Mouse (Mus musculus) layer of hippocampus, adult 9-11 months (tissue): ENCODE results near the gene Mcee.

ENCODE experiments used
- DNase-seq: peaks from one replicate; pipeline ENCODE4 v3.0.0; 2022

The Mcee gene

DNA sequence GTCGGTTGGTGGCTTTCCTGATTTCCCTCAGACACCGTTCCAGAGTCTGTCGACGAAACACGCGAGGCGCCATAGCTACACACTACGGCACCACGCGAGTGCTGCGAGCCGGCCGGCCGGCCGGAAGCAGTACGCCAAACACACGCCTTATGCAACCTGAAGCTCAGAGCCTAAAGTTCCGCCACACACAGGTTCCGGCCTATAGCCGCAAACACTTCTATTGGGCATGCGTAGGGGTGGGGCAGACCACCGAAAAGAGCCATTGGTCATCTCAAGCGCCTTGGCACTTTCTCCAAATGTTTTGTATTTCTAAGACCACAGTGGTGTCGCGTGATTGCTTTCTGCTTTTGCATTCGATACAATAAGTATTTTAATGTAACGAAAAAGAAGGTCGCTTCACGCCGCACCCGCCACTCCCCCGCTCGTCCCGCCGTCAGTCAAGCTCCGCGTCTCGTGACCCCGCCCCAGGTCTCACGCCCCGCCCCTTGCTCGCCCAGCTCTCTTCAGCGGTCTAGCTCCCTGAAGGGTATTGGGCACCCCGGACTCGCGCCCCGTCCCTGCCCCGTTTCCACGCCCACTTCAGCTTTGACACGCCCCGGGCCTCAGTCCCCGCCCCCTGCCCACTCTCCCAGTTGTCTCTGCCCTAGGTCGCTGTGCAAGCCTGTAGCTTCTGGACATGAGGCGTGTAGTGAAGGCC is at the start of gene Mcee, which contains the start of gene Mphosph10:
Gene Mcee (plus strand): TSS at position 486 of the 697 bp plus-strand sequence.
Gene Mphosph10 (minus strand): TSS at position 147 of the 697 bp plus-strand sequence.
- peak; percentile 95 for DNase-seq

DNA sequence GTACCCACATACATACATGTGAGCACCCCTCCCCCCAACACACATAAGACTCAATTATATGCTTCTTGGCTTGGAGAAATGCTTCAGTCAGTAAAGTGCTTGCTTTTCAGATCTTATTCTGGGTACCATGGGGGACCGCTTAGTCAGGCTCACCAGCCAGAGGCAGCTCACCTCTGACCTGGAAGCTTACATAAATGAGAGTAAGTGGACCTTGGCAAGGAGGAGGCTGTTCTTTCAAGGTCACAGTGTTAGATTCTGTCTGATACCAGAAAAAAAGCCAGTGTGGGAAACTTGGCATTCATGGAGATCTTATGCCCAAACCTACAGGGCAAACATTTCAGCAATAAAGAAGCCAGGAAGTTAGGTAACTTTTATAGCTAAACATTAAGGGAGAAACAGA is 44.6 kb upstream of the Mcee start:
- DNase-seq, result no peak

- DNase-seq, result no peak
Observed at GRCm38 (mm10) chr7:64349147-64349861, 43.1 kb upstream of the Mcee start.

DNA sequence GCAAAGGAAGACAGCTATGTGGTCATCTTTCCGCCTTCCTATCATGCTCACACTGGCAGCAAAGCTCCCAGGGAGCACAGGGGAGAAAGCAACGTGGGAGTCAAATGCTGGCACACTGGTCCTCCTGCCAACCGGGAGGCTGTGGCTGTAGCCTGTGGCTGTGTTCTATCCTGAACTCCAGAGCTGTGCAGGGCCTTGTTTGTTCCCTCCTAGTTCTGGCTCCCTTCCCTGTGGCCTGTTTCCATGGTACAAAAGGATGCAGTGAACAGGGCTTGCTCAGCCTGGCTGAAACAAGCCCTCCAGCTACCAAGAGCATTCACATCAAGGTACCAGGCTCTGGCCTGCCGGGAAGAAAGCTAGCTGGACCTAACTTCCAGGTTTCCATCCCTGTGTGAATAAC is 41.3 kb upstream of the Mcee start:
- DNase-seq, result peak; percentile 91

DNA sequence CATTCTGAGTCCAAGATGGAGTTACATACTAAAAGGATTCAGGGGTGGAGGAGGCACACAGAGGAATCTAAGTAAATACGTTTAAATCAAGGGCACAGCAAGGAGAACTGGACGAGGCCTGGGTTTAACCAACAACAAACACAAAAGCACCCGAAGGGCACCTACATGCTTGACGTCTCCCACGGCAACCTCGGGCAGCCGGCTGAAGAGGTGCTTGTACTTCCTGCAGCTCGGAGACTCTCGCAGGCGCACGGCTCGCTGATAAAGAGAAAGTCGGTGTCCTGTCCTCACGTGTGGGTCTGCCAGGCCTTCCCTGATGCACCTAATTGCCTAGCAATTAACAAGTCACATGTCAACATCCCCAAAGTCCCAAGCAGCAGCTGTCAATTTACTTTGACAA is 38.2 kb upstream of the Mcee start:
- no peak for DNase-seq

GRCm38 (mm10) chr7:64356661-64357060 is 35.7 kb upstream of the Mcee start:
- DNase-seq, result no peak

- peak; percentile 88 for DNase-seq
Observed at GRCm38 (mm10) chr7:64357405-64357804, 35.0 kb upstream of the Mcee start.

DNA sequence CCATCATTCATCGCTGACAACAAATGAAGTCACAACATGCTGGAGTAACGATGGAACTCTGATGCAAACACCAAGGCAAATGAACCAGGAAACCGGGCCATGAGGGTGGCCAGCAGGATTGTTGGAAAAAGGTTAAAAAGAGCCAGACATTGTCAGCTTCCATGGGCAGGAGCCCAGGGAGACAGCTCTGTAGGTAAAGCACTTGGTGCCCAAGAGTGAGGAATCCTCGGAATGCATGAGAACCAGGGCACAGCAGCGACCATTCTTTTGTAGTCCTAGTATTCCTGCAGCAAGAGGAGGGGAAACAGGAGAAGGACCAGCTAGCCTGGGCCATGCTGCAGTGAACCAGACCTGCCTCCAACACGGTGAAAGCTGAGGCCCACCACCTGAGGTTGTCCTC is 33.7 kb upstream of the Mcee start:
- no peak for DNase-seq

DNA sequence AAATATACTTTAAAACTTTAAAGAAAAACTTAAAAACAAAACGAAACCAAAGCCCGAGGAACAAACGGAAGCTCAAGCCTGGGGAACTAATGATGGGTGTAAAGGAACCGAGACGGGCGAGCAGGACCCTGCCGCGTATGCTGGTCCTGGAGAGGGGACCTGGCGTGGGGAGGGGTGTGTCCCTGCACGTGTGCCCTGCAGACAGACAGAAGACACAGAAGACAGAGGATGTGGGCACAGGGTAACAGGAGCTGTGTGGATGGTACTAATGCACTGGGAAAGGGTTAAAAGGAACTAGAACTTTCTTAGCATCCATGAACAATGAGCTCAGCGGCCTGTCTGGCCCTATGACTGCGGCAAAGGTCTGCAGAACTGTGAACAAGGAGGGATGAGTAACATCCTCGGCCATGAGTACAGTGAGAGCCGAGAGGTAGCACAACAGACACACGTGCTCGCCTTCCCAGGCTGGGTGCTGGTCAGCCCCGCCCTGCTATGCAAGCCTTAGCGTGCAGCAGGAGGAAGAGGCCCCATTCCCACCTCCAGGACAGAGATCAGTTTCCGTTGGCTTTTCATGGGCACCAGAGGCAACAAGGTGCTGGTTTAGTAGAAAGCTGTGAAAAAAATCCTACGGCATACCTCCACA is 32.3 kb upstream of the Mcee start:
- DNase-seq, result no peak

GRCm38 (mm10) chr7:64360586-64360945 is 31.8 kb upstream of the Mcee start:
- DNase-seq, result peak; percentile 75

DNA sequence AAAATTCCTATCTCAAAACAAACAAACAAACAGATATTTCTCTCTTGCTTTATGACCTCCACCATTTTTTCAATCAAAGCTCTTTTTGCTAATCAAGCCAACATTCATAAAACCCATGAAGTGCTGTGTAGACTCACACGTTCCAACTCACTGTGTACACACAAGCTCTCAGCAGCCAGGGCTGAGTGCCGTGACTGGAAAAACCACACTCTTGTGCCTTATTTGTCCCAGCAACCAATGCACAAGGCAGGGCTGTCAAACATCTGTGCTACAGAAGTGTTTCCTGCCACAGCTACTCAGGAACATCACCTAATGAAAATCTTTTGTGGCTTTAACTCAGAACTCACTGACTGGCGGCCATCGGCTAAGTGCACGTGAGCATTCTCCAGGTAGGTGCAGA is 26.5 kb upstream of the Mcee start:
- DNase-seq, result no peak

- DNase-seq, result no peak
Observed at GRCm38 (mm10) chr7:64369841-64370240, 22.6 kb upstream of the Mcee start.

GRCm38 (mm10) chr7:64371940-64372878 is 20.2 kb upstream of the Mcee start:
- DNase-seq, result no peak

- DNase-seq, result no peak
Observed at GRCm38 (mm10) chr7:64373147-64373829, 19.1 kb upstream of the Mcee start.

- DNase-seq, result peak; percentile 87
Observed at GRCm38 (mm10) chr7:64373830-64374562, 18.4 kb upstream of the Mcee start, which contains the start of gene Fan1. Gene Fan1, minus strand, starts transcription at chr7:64374095.

GRCm38 (mm10) chr7:64391479-64391878 is 928 bp upstream of the Mcee start:
- no peak for DNase-seq

GRCm38 (mm10) chr7:64392819-64393151 is 378 bp downstream of the Mcee start:
- no peak for DNase-seq

DNA sequence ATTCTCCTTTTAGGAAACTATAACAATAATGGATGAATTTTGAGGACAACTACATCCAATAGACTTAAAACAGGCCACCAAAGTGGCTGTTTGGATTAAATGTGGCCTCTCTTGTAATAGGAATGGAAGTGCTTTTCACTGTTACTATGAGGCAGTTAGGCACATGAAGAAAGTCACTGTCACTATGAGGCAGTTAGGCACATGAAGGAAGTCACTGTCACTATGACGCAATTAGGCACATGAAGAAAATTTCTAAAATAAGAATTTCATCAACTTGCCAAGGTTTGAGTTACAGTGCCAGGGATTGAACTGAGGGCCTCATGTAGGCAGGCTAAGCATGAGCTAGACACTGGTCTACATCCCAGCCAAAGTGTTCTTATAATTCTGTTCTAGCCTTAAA is 8.3 kb downstream of the Mcee start:
- no peak for DNase-seq

DNA sequence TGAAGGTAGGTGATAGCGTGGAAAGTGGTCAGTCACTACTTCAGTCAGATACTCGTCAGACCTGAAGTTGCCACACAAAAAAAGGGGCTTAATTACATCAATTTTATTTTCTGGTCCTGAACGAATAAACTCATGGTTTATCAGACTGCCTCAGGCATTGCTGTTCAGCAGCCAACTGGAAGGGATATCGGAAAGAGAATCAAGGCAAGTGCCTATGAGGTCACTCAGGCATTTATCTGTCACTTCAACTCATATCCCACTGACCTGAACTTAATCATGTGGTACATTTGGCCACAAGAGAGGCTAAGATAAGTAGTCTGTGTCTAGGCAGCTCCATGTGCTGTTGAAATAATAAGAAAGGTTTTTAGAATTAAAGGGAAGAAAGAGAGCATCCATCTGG is 10.0 kb downstream of the Mcee start:
- DNase-seq, result no peak

GRCm38 (mm10) chr7:64403989-64404388 is 11.6 kb downstream of the Mcee start:
- no peak for DNase-seq

- no peak for DNase-seq
Observed at GRCm38 (mm10) chr7:64424861-64425260, 32.5 kb downstream of the Mcee start.
